Mouse (Mus musculus) megakaryocyte, embryonic 14.5 days (primary cell): Measurements from ENCODE around the gene Adam33.

Experiments used
- FLI1 ChIP-seq: IDR thresholded peaks from 2 replicates; pipeline ENCODE4 v1.6.1; 2012; ENCODE audit warnings: low read length, inconsistent platforms, mixed read lengths
- GATA1 ChIP-seq: IDR thresholded peaks from 3 replicates; pipeline ENCODE4 v1.6.1; 2012; ENCODE audit warnings: mixed read lengths, low read length, inconsistent platforms, borderline replicate concordance

GRCm38 (mm10) chr2:131055631-131056030 is 8.0 kb downstream of the Adam33 start:
- TF ChIP-seq GATA1 (no peak), FLI1 (no peak)
